Mouse (Mus musculus) regulatory T cell (primary cell): ENCODE measurements around the gene Tob2.

Experiments used
- in situ Hi-C: fragments of 300-600 bp; cut with MboI, MseI; formaldehyde crosslinking; loops from one replicate; pipeline ENCODE4 v1.15.1; 2025; ENCODE audit warnings: high pct_unique_total_duplicates

Gene Tob2

GRCm38 (mm10) chr15:81812287-81812686 lies 46.3 kb downstream of the Tob2 start:
- in situ Hi-C loops, result no loop called here

- in situ Hi-C loops, result no loop called here
Measured at GRCm38 (mm10) chr15:81811599-81811996, 47.0 kb downstream of the Tob2 start.

- in situ Hi-C loops, result no loop called here
Measured at GRCm38 (mm10) chr15:81810671-81811598, 47.7 kb downstream of the Tob2 start.

GRCm38 (mm10) chr15:81810150-81810549 lies 48.4 kb downstream of the Tob2 start:
- in situ Hi-C loops, result no loop called here

GRCm38 (mm10) chr15:81809550-81809949 lies 49.0 kb downstream of the Tob2 start:
- in situ Hi-C loops, result no loop called here

GRCm38 (mm10) chr15:81808799-81809198 lies 49.8 kb downstream of the Tob2 start:
- in situ Hi-C loops, result no loop called here

- in situ Hi-C loops, result no loop called here
Measured at GRCm38 (mm10) chr15:81806621-81807404, 51.8 kb downstream of the Tob2 start.

- in situ Hi-C loops, result no loop called here
Measured at GRCm38 (mm10) chr15:81805624-81806023, 53.0 kb downstream of the Tob2 start.

- in situ Hi-C loops, result no loop called here
Measured at GRCm38 (mm10) chr15:81804883-81805282, 53.7 kb downstream of the Tob2 start.

GRCm38 (mm10) chr15:81804172-81804571 lies 54.4 kb downstream of the Tob2 start:
- in situ Hi-C loops, result no loop called here

GRCm38 (mm10) chr15:81803425-81803951 lies 55.1 kb downstream of the Tob2 start:
- in situ Hi-C loops, result no loop called here

- in situ Hi-C loops, result no loop called here
Measured at GRCm38 (mm10) chr15:81802941-81803351, 55.6 kb downstream of the Tob2 start.

GRCm38 (mm10) chr15:81802001-81802890 lies 56.4 kb downstream of the Tob2 start, which contains the start of gene Tef:
Gene Tef, plus strand, starts transcription at chr15:81802421.
- in situ Hi-C loops, result no loop called here

- in situ Hi-C loops, result no loop called here
Measured at GRCm38 (mm10) chr15:81800391-81800790, 58.2 kb downstream of the Tob2 start.

- in situ Hi-C loops, result no loop called here
Measured at GRCm38 (mm10) chr15:81798421-81798820, 60.2 kb downstream of the Tob2 start.
